Mouse (Mus musculus): ENCODE measurements around the gene 1700018F24Rik.
"Not testable (repeated sequence)": the region's sequence is repeated elsewhere in the genome, so short reads cannot be mapped to it uniquely, and the experiment has no call there.

- not testable (repeated sequence) for TF ChIP-seq CTCF, EP300 (IDR thresholded peaks at IDR 0.05; ENCODE audit: low read depth)
Measured at GRCm38 (mm10) chr5:145054187-145054586, 11.4 kb downstream of the 1700018F24Rik start.
